Mouse (Mus musculus): ENCODE results near the gene Klhdc8b.

GRCm38 (mm10) chr9:108398324-108398723, 63.1 kb downstream of the Klhdc8b start:
- TF ChIP-seq CTCF (IDR thresholded peaks at IDR 0.05; ENCODE audit: control insufficient read depth, insufficient read depth, low read length), result no peak
- no peak for TF ChIP-seq POLR2A (IDR thresholded peaks at IDR 0.05; ENCODE audit: borderline replicate concordance, control insufficient read depth, low read depth, low read length)

Data from bone marrow, adult 2 months (tissue).